Mouse (Mus musculus) kidney, embryonic 14.5 days (tissue): Measurements from ENCODE around the gene Cfdp1. TPM values are rescaled to one million over a fixed set of nuclear protein-coding genes. Genes with fewer than 3 reads are reported as not detected.

Experiments
- ATAC-seq: fragments of 200-750 bp; cut with Nextera tagmentation; 2 replicates; pipeline ENCODE4 v1.8.0; 2017; ENCODE audit warnings: moderate number of reproducible peaks, mild to moderate bottlenecking, moderate TSS enrichment, moderate library complexity; ENCODE audit not compliant: low FRiP score, low TSS enrichment
- H3K27ac ChIP-seq: fragments of 300-500 bp; sonication (generic); 2 replicates; pipeline ENCODE4 v1.5.1; 2014; ENCODE audit warnings: low read depth, mild to moderate bottlenecking, low read length, moderate library complexity, mixed read lengths
- H3K27me3 ChIP-seq: fragments of 300-500 bp; sonication (generic); 2 replicates; pipeline ENCODE4 v1.6.1; 2014; ENCODE audit warnings: mild to moderate bottlenecking, low read length; ENCODE audit not compliant: control insufficient read depth, insufficient read depth
- H3K36me3 ChIP-seq: fragments of 300-500 bp; sonication (generic); 2 replicates; pipeline ENCODE4 v1.6.1; 2014; ENCODE audit warnings: low read length, mixed read lengths; ENCODE audit not compliant: control insufficient read depth, insufficient read depth
- H3K4me1 ChIP-seq: fragments of 300-500 bp; sonication (generic); 2 replicates; pipeline ENCODE4 v1.6.1; 2014; ENCODE audit warnings: low read length, mixed read lengths; ENCODE audit not compliant: control insufficient read depth, insufficient read depth
- H3K4me2 ChIP-seq: fragments of 300-500 bp; sonication (generic); replicated peaks from 2 replicates; pipeline ENCODE4 v1.6.1; 2014; ENCODE audit warnings: low read depth, mild to moderate bottlenecking, low read length
- H3K4me3 ChIP-seq: fragments of 300-500 bp; sonication (generic); 2 replicates; pipeline ENCODE4 v1.5.1; 2014; ENCODE audit warnings: mild to moderate bottlenecking, low read length
- H3K9ac ChIP-seq: fragments of 300-500 bp; sonication (generic); 2 replicates; pipeline ENCODE4 v1.6.1; 2014; ENCODE audit warnings: low read depth, mild to moderate bottlenecking, low read length, moderate library complexity
- H3K9me3 ChIP-seq: fragments of 300-500 bp; sonication (generic); 2 replicates; pipeline ENCODE4 v1.6.1; 2016; ENCODE audit warnings: low read length; ENCODE audit not compliant: control insufficient read depth
- WGBS: fragments of 180-500 bp; shearing (Covaris S2); extraction: QIAGEN DNeasy Blood & Tissue Kit; methylation state at CpG from one replicate; pipeline ENCODE4 v1.1.7; 2014; 5-methylcytosine and 5-hydroxymethylcytosine counted together
- polyA plus RNA-seq: library from polyadenylated mRNA; unstranded; fragments of >200 nt; fragmentation: Nextera tagmentation; extraction: Ambion mirVana; gene quantifications from 2 replicates; pipeline ENCODE4 v1.2.1, GENCODE M21; 2014

The Cfdp1 gene
- polyA plus RNA-seq, 1 experiment from 2014 or later, result 221 TPM

DNA sequence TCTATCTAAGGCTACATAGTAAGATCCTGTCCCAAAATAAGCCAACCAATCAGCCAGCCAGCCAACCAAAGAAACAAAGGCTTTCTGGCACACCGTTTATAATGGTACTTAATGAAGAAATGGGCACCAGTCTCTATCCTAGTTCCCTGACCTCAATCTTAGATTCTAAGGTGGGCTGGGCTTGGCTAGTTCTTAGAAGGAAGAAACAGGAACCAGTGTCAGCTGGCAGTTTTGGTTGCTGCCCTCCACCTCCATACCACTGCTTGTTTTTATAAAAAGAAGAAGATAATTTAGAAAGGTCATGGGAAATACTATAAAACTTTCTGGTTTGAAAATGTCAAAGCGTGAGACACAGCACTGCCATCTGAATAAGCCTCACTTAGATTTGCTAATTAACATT, 68.0 kb downstream of the Cfdp1 start:
- H3K4me2 ChIP-seq, result no peak overlapping the region
- 93% methylated on average over 2 of the region's 2 CpGs for WGBS
- H3K9me3 ChIP-seq, result no peaks in the 10 kb centered on the region
- no peak overlapping the region for H3K4me3 ChIP-seq
- H3K27me3 ChIP-seq, result no peaks in the 10 kb centered on the region
- no peak overlapping the region for H3K9ac ChIP-seq
- H3K36me3 ChIP-seq, result 0 out of 2 replicates have a peak, but pooled peaks cover 3% of the 10 kb centered on the region
- peaks cover 12% of the 10 kb centered on the region for H3K4me1 ChIP-seq
- ATAC-seq, result no peak
- no peak overlapping the region for H3K27ac ChIP-seq

DNA sequence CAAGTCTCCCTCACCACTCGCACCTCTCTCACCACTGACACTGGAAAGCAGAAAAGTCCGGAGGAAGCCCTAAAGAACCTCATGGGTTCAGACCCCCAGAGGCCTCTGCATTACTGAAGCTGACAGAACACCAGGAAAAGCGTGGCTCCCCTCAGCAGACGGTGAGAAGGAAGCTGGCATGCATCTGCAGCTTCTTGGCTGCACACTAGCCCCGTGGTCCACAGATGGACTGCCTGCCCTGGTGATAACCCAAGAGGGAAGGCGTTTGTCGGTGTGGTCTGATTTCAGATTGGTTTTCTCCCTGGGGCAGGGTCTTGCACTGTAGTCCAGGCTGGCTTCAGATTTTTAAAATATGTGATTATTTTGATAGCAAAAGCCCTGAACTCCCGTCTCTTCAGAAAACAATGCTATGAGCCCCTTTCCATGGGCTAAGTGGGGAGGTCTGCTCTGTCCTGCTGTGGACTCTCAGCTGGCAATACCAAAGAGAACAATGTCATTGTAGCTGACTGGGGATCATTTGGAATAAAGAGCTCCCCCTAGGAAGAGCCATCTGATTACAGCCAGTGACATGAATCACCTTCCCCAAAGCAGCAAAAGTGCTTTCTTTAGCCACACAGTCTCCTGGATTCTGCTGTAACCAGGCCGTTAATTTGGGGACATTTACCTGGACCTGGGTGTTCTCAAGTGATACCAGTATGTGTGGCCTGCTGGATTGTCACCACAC, 71.3 kb downstream of the Cfdp1 start:
- Histone ChIP-seq H3K4me2 (no peak overlapping the region), H3K27me3 (no peaks in the 10 kb centered on the region), H3K4me1 (peaks cover 4% of the 10 kb centered on the region; the same call in 1 of the 2 replicates), H3K4me3 (no peak overlapping the region), H3K9me3 (no peaks in the 10 kb centered on the region), H3K9ac (no peak overlapping the region), H3K36me3 (peaks cover 13% of the 10 kb centered on the region), H3K27ac (no peak overlapping the region)
- ATAC-seq, result no peak
- WGBS, result 81% methylated on average over 9 of the region's 9 CpGs

DNA sequence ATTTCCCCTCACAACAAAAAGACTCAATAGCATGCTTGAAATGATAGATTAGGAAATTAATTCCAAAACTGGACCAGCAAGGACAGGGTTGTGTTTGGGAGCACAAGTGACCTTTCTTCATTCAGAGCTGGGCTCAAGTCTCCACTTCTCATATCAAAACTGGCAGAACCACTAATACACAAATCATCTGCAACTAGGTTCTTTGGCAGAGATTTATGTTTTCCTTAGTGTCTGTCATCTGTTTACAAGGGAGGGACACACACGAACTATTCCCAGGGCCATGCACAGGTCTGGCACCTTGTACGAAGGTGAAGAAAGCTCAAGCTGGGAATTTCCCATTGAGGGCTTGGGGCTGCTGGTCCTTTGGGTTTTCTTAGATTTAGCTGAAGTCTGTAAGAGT, 71.9 kb downstream of the Cfdp1 start:
- no peaks in the 10 kb centered on the region for H3K27me3 ChIP-seq
- H3K4me1 ChIP-seq, result no peaks in the 10 kb centered on the region
- H3K9me3 ChIP-seq, result no peaks in the 10 kb centered on the region
- no peak overlapping the region for H3K4me3 ChIP-seq
- peaks cover 15% of the 10 kb centered on the region for H3K36me3 ChIP-seq
- no peak overlapping the region for H3K27ac ChIP-seq
- no peak overlapping the region for H3K4me2 ChIP-seq
- no peak overlapping the region for H3K9ac ChIP-seq
- no peak for ATAC-seq
- 71% methylated on average over 2 of the region's 2 CpGs for WGBS

DNA sequence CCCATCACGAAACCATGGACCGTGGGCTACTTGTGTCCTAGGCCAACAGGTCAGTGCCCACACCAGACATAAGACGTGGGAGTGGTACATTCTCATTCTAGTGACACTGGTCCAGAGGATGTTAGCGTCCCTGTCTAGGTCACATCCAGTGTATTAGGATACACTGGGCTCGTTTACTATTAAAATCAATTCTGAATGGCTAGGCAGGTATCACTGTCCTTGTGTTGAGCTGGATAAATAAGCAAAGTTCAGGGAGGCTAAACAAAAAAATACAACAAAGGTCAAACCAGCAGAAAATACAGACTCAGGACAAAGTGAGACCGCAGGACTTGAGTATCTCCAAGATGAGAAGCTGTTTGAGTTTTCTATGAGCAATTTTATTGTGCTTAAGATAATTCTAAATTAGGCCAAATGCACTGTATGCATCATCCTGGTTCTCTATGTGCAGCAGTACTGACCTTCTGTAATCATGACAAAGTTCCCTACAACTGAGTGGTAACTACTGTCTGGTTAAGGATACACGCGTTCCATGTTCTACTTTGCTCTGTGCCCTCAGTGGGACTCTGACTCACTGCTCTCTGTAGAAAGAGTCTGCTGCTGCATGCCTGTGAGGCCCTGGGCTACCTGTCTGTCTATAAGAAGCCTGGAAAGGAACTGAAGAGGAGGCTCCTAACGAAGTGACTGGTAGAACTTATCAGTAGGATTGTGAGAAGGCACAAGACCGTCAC, 73.2 kb downstream of the Cfdp1 start:
- ATAC-seq, result no peak
- no peak overlapping the region for H3K4me3 ChIP-seq
- H3K27me3 ChIP-seq, result no peaks in the 10 kb centered on the region
- H3K4me2 ChIP-seq, result no peak overlapping the region
- no peak overlapping the region for H3K27ac ChIP-seq
- 88% methylated on average over 10 of the region's 10 CpGs for WGBS
- no peaks in the 10 kb centered on the region for H3K9me3 ChIP-seq
- H3K9ac ChIP-seq, result no peak overlapping the region
- H3K4me1 ChIP-seq, result no peaks in the 10 kb centered on the region
- peaks cover 16% of the 10 kb centered on the region for H3K36me3 ChIP-seq

DNA sequence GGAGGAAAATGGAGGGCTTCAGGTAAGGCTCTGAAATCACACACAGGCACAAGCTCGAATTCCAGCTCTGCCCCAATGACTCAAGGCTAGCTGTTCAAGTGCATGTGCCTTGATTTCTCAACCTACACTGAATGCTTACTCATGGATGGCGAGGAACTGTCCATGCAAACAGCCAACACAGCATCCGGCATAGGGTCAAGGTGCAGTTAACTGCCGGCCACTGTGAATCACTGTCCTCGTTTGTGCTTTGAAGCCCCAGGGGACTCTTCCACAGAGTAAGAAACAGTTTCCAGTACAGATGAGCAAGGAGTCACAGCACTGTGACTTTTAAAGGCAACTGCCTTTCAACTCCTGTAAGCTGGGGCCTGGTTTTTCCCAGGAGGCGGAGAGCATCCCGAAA, 74.4 kb downstream of the Cfdp1 start:
- ATAC-seq, result no peak
- WGBS, result 63% methylated on average over 7 of the region's 7 CpGs
- H3K4me1 ChIP-seq, result no peaks in the 10 kb centered on the region

DNA sequence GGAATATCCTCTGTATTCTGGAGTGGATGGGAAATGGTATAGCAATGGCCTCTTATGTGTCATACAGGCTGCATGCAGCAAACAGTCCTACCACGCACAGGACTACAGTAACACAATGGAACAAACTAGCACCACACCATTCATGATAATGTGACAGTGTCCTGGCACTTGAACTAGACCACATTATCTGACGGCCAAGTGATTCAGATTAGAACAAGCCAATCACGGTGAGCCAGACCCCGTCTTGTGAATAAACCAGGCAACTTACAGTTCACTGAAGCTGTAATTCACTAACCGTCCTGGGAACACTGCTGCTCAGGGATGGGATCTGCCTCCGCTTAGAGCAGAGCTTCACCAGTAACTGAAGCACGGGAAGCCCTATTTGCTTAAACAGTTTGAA, 75.3 kb downstream of the Cfdp1 start:
- Histone ChIP-seq H3K4me2 (no peak overlapping the region), H3K27me3 (no peaks in the 10 kb centered on the region), H3K27ac (no peak overlapping the region), H3K36me3 (peaks cover 25% of the 10 kb centered on the region), H3K9me3 (no peaks in the 10 kb centered on the region), H3K4me3 (no peak overlapping the region), H3K4me1 (no peaks in the 10 kb centered on the region), H3K9ac (no peak overlapping the region)
- WGBS, result 84% methylated on average over 7 of the region's 7 CpGs
- ATAC-seq, result no peak

More for the DNA sequence above, 74.4 kb downstream of the Cfdp1 start:
- Histone ChIP-seq H3K4me2 (no peak overlapping the region), H3K27ac (no peak overlapping the region), H3K4me3 (no peak overlapping the region), H3K27me3 (no peaks in the 10 kb centered on the region), H3K36me3 (peaks cover 19% of the 10 kb centered on the region), H3K9ac (no peak overlapping the region), H3K9me3 (no peaks in the 10 kb centered on the region)

DNA sequence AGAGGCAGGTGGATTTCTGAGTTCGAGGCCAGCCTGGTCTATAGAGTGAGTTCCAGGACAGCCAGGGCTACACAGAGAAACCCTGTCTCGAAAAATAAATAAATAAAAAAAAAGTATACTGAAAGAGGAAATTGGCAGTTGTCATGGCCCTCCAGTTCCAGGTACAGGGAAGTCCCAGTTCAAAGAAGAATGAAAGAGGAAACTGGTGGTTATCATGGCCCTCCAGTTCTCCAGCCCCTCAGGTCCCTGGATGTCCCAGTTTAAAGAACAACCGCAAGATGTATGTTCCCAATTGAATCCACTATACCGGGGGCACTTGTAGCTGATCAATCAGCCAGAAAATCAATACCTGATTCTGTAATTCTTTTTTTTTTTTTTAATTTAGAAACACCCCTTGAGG, 77.6 kb downstream of the Cfdp1 start:
- peaks cover 33% of the 10 kb centered on the region for H3K36me3 ChIP-seq
- WGBS, result 93% methylated on average over 4 of the region's 4 CpGs
- ATAC-seq, result no peak

DNA sequence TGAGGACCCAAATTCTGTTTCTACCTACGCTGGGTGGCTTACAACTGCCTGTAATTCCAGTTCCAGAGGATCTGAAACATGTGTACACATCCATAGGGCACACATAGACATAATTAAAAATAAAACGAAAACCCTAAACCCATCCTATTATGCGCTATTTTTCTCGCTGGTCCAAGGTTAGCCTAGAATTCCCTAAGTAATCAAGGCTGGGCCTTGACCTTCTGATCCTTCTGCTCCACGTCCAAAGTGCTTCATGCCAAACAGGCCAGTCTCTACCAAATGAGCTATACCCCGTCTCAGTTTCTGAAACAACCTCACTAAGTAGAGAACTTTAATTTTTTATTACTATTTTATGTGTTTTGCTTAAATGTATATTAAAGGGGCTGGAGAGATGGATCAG, 78.3 kb downstream of the Cfdp1 start:
- 91% methylated on average over 6 of the region's 6 CpGs for WGBS
- Histone ChIP-seq H3K4me3 (no peak overlapping the region), H3K4me2 (no peak overlapping the region), H3K27me3 (no peaks in the 10 kb centered on the region), H3K9ac (no peak overlapping the region), H3K9me3 (no peaks in the 10 kb centered on the region), H3K36me3 (peaks cover 33% of the 10 kb centered on the region), H3K27ac (no peak overlapping the region), H3K4me1 (no peaks in the 10 kb centered on the region)
- ATAC-seq, result no peak

More for the DNA sequence above, 77.6 kb downstream of the Cfdp1 start:
- Histone ChIP-seq H3K4me1 (no peaks in the 10 kb centered on the region), H3K4me3 (no peak overlapping the region), H3K27ac (no peak overlapping the region), H3K9me3 (no peaks in the 10 kb centered on the region), H3K27me3 (no peaks in the 10 kb centered on the region), H3K4me2 (no peak overlapping the region), H3K9ac (no peak overlapping the region)

DNA sequence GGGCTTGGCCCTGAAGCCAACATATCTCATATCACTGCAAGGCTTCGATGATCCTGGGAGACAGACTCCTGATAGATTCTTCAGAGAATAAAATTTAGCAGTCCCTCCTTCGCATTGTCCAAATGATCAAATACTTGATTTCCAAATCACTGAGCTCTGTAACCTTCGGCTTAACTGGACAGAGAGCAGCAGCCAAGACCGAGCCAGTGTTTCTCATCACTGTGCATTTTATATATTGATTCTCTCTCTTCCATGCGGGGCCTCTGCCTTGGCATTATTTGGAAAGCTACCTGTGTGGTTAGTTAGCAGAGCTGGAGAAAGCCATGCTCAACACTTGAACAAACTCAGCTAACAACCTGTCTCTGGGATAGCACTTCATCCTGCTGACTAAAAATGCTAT, 80.6 kb downstream of the Cfdp1 start:
- Histone ChIP-seq H3K27me3 (no peaks in the 10 kb centered on the region), H3K4me2 (no peak overlapping the region), H3K9ac (no peak overlapping the region), H3K27ac (no peak overlapping the region), H3K36me3 (peaks cover 33% of the 10 kb centered on the region), H3K9me3 (no peaks in the 10 kb centered on the region), H3K4me1 (0 out of 2 replicates have a peak, but pooled peaks cover 8% of the 10 kb centered on the region), H3K4me3 (no peak overlapping the region)
- 97% methylated on average over 5 of the region's 5 CpGs for WGBS
- ATAC-seq, result no peak
